Mouse (Mus musculus): ENCODE measurements around the gene Kazn.
A peak's percentile ranks its signal among the peaks of the same experiment; 100 is the strongest.

The Kazn gene

DNA sequence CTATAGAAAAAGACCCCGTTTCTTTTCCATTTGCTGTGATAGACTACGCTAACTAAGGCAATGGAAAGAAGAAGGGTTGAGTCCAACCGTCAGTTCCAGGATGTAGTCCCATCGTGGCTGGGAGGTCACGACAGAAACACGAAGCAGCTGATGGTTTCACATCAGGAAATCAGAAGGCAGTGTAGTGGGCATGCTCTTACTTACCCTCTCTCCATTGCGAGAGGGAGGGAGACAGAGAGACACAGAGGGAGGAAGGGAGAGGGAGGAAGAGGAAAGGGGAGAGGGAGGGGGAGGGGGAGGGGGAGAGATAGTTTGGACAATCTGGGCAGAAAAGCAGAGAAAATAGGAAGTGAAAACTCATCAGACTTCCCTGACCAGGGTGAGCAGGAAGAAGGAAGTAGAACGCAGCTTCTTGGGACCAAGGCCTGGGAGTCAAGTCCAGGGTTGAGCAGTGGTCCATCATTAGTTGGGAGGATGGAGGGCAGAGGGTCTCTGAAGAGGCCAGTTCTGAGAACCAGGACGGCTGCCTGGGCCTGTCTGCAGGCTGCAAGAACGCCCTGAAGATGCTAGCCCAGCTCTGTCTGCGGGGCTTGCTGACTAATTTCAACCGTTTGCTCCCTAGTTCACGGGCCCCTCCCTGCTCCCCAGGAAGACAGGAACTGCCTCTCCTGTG, 165.0 kb downstream of the Kazn start:
- no peak for DNase-seq

DNA sequence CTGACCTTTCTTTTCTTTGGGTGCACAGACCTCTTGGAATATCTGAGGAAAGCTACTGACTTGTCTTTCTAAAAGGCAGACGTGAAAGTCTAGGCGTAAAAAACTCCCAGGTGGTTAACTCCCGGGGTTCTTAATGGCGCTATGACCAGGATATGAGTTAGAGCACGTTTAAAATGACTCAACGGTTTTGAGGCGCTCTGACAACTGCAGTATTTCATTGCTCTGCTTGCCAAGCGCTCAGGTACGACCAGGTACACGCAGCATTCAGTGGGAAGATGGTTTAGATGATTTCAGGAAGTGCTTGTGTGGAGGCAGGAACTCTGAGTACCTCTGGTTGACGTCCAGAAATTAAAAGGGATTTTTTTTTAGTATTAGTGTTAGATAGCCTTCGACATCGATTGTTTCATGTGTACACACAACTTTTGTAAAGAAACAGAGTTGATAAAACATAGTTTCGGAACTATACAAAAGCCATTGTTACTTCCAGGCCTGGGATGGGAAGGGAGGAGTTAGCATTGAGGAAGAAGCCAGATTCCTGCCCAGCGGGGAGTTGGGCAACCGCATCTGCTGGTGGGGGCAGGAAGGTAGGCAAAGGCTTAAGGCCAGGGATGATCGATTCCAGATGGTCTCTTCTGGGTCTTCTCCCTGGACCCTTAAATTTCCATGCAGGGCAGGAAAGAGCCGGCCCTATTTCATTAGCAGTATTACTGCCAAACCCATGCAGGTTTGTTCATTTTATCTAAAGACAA, 167.8 kb downstream of the Kazn start:
- DNase-seq, result peak; percentile 90 to 94

DNA sequence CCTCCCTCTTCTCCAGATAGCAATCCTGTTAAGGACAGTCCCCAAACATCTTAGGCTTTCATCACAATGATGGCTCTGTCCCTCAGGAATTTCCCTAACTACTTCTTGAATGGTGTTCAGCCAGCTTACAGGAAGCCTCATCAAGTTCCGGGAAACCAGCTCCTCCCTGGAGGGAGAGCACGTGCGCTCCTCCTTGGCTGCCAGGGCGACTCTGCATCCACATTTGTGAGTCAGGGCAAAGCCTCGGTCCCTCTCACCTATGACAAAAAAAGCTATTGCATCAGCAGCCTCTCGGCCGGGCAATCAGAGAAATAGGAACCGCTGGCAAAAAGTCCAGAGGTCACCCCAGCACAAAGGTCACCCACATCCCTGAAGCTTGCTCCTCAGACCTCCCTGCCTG, 168.4 kb downstream of the Kazn start:
- peak; percentile 46 to 49 for DNase-seq

DNA sequence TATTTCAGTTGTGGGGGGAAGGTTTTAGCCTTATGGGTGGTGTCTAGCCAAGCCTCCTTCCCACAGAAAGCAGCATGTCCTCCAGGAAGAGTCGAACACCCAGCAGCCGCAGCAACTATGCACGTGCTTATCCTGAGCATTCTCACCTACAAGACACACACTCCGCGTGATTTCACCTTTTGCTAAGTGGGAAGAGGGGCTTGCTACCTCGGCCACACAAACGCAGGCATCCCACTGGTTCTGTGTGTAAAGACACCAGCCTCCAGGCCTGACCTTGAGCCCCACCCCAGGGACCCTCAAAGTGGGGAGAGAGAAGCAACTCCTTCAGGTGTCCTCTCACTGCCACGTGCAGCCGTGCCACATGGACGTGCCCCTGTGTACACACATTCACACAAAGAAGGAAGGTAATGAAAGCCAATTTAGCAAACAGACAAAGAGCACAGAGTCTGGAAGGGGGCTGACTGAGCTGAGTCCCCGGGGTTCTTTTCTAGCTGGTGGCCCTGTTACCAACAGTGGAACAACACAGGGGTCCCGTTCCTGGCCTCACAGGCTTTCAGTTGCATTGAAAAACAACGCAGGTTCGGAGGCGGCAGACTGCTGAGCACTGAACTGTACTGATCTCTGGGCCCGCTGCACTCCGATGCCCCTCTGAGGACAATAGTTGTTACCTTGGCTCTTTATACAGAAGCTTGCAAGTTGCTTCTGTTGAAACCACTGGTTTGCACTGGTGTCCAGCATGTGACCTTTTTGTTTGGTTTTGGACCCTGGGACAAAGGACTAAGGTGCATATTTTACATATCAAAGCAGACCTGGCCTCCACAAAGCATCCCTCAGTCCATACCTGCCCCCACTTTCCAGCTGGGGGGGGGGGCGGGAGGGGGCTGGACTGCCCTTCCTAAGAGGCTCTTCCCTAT, 170.0 kb downstream of the Kazn start:
- DNase-seq, result peak in 1 of 2 experiments; percentile 26

DNA sequence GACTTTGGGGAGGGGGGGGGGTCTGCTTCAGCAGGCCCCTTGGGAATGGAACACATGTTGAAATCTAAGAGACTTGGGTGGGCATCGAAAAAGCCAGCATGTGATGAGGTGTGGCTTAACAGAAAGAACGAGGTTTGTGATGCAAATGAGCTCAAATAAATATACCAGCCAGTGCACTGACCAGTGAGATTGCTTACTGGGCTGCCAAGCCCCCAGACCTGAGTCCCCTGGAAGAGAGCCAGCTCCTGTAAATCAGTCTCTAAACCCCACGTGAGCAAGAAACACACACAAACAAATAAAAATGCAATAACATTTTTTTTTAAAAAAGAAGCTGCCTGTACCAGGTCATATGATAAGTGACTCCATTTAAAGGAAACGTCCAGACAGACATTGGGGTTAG, 172.6 kb downstream of the Kazn start:
- peak; percentile 44 to 58 for DNase-seq

DNA sequence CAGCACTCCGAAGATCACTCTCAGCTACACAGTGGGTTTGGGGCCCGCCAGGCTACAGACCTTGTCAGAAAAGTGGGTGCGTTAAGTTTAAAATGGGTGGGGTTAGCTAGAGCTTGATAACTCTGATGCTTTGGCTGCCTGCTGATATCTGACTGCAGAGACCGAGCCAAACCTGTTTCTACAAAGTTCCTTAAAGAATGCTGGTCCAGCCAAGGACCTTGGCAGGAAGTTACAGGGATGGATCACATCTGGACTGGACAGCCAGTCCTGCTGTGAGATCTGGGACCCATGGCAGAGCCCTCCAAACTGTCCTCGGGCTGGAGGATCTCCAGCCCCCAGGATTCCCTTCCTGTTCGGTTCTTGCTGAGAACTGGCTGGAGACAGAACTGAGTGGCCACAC, 173.4 kb downstream of the Kazn start:
- DNase-seq, result peak in 1 of 2 experiments; percentile 17

DNA sequence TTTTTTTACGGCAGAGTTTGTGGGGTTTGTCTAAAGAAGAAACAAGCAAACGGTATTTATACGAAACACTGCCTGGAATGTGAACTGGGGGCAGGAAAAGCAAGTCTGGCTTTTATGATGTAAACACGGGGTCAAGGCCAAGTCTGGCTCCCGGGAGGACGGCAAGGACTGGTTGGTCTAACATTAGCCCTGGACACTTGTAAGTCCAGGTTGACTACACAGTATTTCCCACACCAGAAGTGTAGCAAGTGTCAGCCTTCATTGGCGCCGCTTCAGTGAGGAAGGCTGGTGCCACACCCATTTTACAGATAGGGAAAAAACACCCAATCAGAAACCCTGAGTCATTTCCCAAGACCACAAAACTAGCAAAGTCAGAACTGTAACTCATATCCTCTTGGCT, 173.9 kb downstream of the Kazn start:
- peak in 1 of 2 experiments; percentile 33 for DNase-seq

DNA sequence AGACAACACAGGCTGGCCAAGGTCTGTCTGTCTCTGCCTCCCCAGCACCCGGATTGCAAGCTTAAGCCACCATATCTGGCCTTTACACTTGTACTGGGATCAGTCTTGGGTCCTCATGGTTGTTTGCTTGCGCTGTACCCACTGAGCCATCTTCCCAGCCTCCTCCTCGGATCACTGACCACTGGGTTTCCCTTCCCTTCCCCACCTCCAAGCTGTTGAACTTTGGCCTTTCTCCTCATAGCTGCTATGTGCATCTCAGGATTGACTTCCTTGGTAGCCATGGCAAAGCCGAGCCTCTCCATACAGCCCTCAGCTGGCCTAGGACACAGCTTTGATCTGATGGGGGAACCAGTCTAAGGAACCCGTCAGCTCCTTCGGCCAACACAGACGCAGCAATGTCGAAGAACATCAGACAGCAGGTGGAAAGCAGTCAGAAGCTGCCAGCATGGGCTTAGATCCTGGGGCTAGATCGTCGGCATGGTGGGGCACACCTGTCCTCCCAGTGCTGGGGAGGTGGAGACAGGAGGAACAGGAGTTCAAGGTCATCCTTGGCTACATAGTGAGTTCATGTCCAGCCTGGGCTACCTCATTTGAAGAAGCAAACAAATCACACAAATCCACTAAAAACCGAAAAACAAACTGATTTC, 174.5 kb downstream of the Kazn start:
- no peak for DNase-seq

DNA sequence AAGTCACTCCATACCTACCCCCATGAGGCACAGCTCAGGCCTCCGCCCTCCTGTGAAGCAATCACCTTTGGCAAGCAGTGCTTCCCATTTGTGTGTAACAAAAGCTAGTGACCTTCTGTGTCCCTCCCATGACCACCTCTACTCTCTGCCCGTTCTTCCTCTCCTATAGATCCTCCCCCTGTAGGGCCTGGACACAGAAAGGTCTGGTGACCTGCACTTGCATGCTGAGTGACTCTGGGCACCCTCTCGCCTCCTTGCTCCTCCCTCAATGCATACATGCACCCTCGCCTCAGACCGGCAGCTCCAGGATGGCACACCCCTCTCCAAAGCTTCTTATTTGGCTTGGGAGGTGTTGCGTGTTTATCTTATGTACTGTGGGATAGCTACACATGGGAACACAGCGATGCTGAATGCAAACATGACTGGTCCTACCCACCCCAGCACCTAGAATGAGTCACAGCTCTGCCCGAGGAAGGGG, 176.1 kb downstream of the Kazn start:
- DNase-seq, result peak in 1 of 2 experiments; percentile 19

DNA sequence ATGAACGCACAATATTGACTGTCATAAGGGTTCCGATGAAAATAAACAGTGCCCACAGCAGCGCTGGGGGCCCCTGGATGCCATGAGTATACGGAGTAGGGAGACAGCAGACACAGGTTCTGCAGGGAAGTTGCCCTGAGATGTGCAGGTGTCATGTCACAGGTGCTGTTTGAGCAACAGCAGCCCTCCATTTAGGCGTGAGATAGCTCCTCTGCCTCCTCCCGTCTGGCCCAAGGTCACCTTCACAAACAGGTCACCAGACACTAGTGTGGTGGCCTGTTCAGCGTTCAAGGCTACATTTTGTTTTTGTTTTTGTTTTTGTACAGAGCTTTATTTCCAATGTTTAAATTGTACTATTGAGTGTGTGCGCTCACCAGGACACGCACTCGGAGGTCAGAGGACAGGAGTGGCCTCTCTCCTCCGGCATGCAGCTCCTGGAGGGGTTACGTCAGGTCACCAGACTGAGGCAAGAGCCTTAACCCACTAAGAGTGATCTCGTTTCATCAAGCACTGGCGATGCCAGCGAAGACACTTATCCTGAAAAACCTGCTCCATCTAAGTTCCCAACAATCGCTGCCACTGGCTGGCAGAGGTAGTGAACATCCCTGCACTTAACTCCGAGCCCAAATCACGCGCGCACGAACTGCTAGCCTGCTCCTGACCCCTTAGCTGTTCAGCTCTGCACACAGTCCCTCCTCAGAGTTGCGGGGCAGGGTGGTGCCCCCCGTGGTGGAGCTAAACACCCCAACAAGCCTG, 177.5 kb downstream of the Kazn start:
- DNase-seq, result peak in 1 of 2 experiments; percentile 30

DNA sequence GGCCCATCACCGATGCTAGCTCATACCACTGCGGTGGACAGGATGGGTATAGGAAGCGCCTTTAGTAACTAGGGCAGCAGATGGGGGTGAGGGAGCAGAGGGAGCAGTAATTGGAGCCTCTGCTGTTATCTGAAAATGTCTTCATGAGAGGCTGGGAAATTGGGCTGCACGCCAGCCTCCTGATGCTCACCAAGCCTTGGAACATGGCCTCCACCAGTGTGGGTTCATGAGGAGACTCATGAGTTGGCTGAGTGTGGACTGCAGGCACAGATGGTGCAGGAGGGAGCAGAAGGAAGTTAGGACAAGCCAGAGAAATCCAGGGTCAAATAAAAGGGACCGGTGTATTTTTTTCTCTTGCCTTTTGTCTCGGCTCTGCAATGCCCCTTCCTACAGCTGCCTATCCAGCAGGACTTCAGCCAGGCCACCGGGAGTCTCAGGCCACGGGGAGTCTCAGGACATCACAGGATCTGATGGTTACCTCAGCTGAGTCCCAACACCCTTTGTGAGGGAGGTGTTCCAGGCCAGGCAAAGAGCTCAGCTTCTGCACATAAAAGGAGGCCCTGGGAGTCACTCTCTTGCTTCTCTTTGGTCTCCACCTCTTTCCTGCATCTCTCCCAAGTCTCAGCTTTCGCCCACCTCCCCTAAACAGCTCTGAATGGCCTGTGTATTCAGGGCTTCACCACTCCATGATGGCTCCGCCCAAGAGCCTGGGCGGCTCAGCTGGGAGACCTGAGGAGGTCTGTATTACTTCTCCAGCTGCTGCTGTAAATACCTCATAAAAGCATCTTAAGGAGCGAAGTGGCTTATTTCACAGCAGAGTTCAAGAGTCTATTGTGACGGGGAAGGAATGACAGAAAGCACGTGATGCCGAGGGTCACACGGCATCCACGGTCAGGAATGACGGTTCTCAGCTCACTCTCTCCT, 178.5 kb downstream of the Kazn start:
- DNase-seq, result peak; percentile 97 to 98

DNA sequence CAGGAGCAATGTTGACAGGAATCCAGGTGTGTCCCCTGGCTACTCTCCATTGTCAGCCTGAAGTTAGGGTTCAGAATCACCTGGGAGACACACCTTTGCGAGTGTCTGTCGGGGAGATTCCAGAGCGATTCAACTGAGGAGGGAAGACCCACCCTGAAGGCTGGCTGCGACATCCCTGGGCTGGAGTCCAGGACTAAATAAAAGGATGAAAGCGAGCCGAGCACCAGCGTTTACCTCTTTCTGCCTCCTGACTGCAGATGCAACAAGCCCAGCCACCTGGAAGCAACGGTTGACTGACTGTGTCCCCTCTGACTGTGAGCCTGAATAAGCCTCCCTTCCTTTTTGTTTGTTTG, 179.4 kb downstream of the Kazn start:
- DNase-seq, result peak; percentile 57 to 60

DNA sequence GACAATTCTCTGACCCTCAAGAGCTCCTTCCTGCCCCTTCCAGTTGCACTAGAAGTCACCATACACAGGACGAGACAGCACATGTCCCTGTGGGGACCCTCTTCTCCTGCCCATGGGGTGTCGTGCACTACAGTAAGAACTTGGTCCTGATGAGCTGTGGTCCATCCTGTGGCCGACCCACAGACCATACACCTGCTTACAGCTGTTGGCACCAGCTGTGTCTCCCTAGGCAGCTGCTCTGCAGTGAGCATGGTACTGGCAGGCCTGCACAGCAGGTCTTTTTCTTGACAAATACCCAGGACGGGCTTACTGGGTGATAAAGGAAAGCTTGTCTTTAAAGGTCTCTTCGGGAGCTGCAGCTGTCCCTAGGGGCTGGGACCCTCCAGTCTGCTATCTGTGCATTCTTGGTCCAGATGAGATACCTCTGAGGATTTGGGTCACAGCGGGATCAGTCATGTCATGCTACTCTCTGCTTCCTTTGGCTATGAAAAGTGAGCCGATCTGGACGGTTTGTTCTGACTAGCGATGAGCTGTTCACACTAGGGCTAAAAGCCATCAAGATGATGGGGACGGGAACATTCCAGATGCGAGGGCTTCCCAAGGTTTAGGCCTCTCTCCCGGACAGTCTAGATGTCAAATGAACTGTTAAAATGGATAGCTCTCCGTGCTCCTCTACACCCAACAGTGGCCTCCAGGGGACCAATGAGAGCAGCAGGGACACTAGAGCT, 179.9 kb downstream of the Kazn start:
- peak in 1 of 2 experiments; percentile 35 for DNase-seq

DNA sequence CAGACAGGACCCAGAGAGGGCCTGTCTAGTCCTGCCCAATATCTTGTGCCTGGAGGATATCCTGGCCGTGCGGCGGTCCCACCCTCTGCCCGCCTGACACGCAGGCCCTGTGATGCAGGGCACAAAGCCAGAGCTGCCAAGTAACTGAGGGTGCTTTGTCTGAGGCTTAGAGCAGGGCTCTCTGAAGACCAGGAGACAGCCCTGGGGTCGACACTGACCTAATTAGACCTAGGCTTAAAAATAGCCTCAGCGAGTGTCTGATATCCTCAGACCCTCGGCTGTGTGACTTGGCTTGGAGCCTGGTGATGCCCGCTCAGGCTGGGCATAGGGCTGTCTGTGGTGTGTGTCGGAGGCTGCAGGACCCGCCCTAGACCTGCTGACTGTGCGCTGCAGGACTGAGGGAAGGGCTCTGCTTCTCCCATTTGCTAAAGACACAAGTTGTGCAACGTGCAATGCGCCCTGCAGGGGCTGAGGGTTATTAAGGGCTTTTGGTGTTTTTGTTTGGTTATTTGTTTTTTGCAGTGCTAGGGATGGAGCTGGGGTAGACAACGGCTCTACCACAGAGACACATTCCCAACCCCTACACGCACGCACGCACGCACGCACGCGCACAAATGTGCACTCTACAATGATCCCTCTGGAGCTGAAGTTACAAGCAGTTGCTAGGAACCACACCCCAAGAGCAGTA, 181.5 kb downstream of the Kazn start:
- DNase-seq, result peak; percentile 83 to 87

DNA sequence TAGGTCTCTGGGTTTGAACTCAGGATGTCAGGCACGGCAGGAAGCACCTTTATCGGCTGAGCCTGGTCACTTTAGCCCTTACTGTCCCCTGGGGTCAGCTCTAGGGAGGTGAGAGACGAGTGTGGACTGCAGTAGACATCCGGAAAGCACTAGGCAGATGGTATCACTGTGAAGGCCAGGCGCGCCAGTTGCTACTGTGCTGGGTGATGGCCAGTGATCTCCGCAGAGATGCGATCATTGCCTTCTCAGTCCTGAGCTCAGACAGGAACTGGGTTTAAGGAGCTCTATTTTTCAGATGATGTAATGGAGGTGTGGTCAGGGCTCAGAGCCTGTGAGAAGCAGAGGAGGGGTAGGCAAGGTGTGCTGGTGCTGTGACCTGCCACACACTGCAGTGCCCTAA, 183.6 kb downstream of the Kazn start:
- DNase-seq, result peak; percentile 93 to 94

DNA sequence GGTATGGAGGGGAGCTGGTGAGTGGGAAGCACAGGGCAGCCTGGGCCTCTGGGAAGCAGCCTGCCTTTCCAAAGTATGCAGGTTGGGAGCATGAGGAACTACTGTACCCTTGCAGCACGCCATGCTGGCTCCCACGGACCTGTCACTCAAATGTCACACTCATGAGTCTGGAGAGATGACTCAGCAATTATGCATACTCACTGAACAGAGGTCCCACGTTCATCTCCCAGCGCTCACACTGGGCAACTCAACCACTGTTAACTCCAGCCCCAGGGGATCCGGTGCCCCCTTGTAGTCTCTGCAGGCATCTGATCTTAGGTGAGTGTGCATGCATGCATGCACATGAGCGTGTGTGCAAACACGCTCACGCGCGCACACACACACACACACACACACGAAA, 184.6 kb downstream of the Kazn start:
- no peak for DNase-seq

DNA sequence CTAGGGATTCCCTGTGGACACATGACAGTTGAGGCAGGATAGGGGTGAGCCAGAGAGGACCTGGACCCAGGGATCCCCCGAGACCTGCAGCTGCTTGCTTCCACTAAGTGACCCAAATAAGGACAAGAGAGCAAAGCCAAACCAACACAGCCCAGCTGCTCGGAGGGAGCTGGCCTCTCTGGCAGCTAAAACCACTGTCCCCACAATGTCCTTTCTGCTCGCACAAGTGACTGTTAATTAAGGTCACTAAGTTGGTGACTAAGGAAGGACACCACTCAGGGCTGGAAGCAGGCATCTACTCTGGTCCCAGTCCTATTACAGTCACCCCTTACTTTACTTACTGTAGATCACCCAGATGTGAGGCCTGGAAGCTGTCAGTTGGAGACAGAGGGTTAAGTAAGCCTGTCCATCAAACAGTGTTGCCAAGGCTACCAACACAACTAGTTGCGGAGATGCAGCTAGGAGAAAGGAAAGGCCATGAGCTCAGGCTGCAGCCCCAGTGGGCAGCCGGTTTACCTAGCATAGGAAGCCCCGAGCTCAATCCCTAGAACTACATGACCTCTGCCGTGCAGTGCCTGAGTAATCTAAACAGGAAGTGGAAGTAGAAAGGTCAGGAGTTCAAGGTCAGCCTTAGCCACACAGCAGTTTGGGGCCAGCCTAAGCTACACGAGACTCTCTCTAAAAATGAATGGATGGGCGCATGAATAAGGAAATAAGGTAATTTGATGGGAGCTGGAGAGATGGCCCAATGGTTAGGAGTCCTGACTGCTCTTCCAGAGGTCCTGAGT, 185.3 kb downstream of the Kazn start:
- no peak for DNase-seq

DNA sequence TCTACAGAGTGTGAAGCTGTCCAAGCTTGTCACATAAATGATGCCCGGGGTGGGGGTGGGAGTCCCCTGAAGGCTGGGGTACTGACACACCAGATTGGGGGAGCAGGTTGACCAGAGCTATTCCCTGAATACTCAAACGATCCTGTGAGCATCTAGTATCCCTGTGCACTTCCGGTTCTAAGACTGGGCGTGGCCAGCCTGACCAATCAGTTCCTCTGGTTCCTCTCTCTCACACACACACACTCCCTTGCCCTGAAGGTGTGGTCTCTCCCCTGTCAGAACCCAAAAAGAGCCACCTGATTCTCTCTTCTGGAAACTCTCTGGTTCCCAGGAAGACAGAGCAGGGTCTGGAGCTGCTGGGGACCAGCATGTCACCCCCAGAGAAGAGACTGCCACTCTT, 185.9 kb downstream of the Kazn start:
- no peak for DNase-seq
